Comparison of ENCODE assay signal across 18 mouse cellular contexts in genomic region chr10:39449179-39449578, GRCm38 (mm10).
DNase-seq lines count a peak whose midpoint lies in the region; ATAC-seq and TF ChIP-seq lines count a peak whose summit lies in the region.
"Had no signal": no experiment of that assay in that cellular context is flagged by ENCODE, and none has a peak within 500 bp of the region (broad histone marks: within the 10 kb centered on the region; RNA-seq: fewer than 3 reads in every experiment).

No protein-coding gene starts in this region.

- no peaks in the 10 kb centered on the region for H3K9me3 ChIP-seq in lung, embryonic 15.5 days
- no peaks in the 10 kb centered on the region for H3K9me3 ChIP-seq in intestine, embryonic 14.5 days (ENCODE audit: control insufficient read depth, low read length)
- H3K9me3 ChIP-seq: embryonic facial prominence, embryonic 13.5 days had no signal

- no peak overlapping the region for H3K4me3 ChIP-seq in lung, embryonic 15.5 days
- no peak overlapping the region for H3K4me3 ChIP-seq in lung, adult 2 months (replicated peaks; ENCODE audit: extremely low read depth, low read depth, low read length)
- no peak overlapping the region for H3K4me3 ChIP-seq in intestine, embryonic 14.5 days (ENCODE audit: low read depth, low read length)
- H3K4me3 ChIP-seq in gastrocnemius, adult 2 months, result no peak overlapping the region
- H3K4me3 ChIP-seq: embryonic facial prominence, embryonic 13.5 days had no signal

- H3K27ac ChIP-seq in lung, embryonic 15.5 days, result 0 out of 2 replicates have a peak overlapping the region, but pooled peaks have one; percentile 15
- H3K27ac ChIP-seq in intestine, embryonic 14.5 days (ENCODE audit: low read depth), result no peak overlapping the region
- no peak overlapping the region for H3K27ac ChIP-seq in gastrocnemius, adult 2 months
- H3K27ac ChIP-seq: embryonic facial prominence, embryonic 13.5 days; liver, embryonic 14.5 days had no signal

- DNase-seq in heart, adult 11 months, result peak; percentile 93
- no peak for DNase-seq in heart, postnatal 36 days
- DNase-seq in lung, adult 2 months, result no peak
- peak; percentile 23 for DNase-seq in 3T3-L1 (ENCODE audit: low read depth, low spot score)
- no peak for DNase-seq in intestine, embryonic 14.5 days (ENCODE audit: low spot score)
- DNase-seq in ovary, adult 18-20 months (ENCODE audit: low spot score), result no peak
- no peak for DNase-seq in gastrocnemius, adult 2 months
- DNase-seq: cerebellum, adult 9-10 months; gastrocnemius, postnatal 10 days; heart, postnatal 14 days; kidney, adult 9 months; right cerebral cortex, postnatal 25 days; thymus, postnatal 14 days had no signal

- no peak for TF ChIP-seq CTCF in lung, adult 2 months (IDR thresholded peaks at IDR 0.05; ENCODE audit: insufficient read depth, low read length)
- no peak for TF ChIP-seq CTCF in gastrocnemius, adult 2 months (IDR thresholded peaks at IDR 0.05)

- no peak for TF ChIP-seq POLR2A in lung, adult 2 months (IDR thresholded peaks at IDR 0.05; ENCODE audit: borderline replicate concordance, extremely low read depth, low read depth, low read length)

- H3K27me3 ChIP-seq in lung, embryonic 15.5 days, result no peaks in the 10 kb centered on the region
- H3K27me3 ChIP-seq in intestine, embryonic 14.5 days (replicated peaks; ENCODE audit: control insufficient read depth, insufficient read depth, low read length), result no peaks in the 10 kb centered on the region
- H3K27me3 ChIP-seq: embryonic facial prominence, embryonic 13.5 days had no signal

- WGBS in lung, embryonic 15.5 days, result 39% methylated on average over 4 of the region's 4 CpGs
- 44% methylated on average over 4 of the region's 4 CpGs for WGBS in lung, adult 2 months
- 51% methylated on average over 4 of the region's 4 CpGs for WGBS in intestine, embryonic 14.5 days

- intact Hi-C loops in heart, postnatal 36 days (cut with DNase I), result loop anchor here (2.0 to 5.0 kb wide), 3 partner anchors 78 to 277 kb away; no protein-coding TSS in a partner anchor
- intact Hi-C loops in gastrocnemius, adult 2 months (cut with DNase I), result no loop called here

- H3K9ac ChIP-seq in lung, embryonic 15.5 days, result no peak overlapping the region
- H3K9ac ChIP-seq in intestine, embryonic 14.5 days (ENCODE audit: low read length), result no peak overlapping the region
- H3K9ac ChIP-seq: embryonic facial prominence, embryonic 13.5 days; liver, embryonic 14.5 days had no signal

- H3K4me2 ChIP-seq in lung, embryonic 15.5 days, result no peak overlapping the region
- no peak overlapping the region for H3K4me2 ChIP-seq in intestine, embryonic 14.5 days (ENCODE audit: low read length)
- H3K4me2 ChIP-seq: embryonic facial prominence, embryonic 13.5 days had no signal

- ATAC-seq in lung, embryonic 15.5 days (ENCODE audit: borderline replicate concordance, extremely low read depth, low FRiP score, low TSS enrichment), result no peak
- peak; percentile 52 for ATAC-seq in intestine, embryonic 14.5 days (replicated peaks; ENCODE audit: low FRiP score, low TSS enrichment, low read depth)
- ATAC-seq: activated CD4-positive, CD25-positive, alpha-beta regulatory T cell, adult 4 months; forebrain, embryonic 14.5 days had no signal

- no peaks in the 10 kb centered on the region for H3K36me3 ChIP-seq in lung, embryonic 15.5 days
- no peaks in the 10 kb centered on the region for H3K36me3 ChIP-seq in intestine, embryonic 14.5 days (ENCODE audit: control insufficient read depth, insufficient read depth, low read length)
- H3K36me3 ChIP-seq: embryonic facial prominence, embryonic 13.5 days had no signal

- peaks cover 17% of the 10 kb centered on the region for H3K4me1 ChIP-seq in lung, embryonic 15.5 days
- H3K4me1 ChIP-seq in lung, adult 2 months (ENCODE audit: control insufficient read depth, insufficient read depth, low read length), result peaks cover 13% of the 10 kb centered on the region
- peaks cover 21% of the 10 kb centered on the region for H3K4me1 ChIP-seq in intestine, embryonic 14.5 days (replicated peaks; ENCODE audit: control insufficient read depth, insufficient read depth, low read length)

Comparison
In these comparisons a context has a peak if more than half of its experiments do, and no peak if none do; other contexts are left out.
1. DNase-seq: peak in heart, adult 11 months (single experiment) and 3T3-L1 (single experiment); none in heart, postnatal 36 days (0 of 2), lung, adult 2 months (single experiment), intestine, embryonic 14.5 days (single experiment), ovary, adult 18-20 months (single experiment) and gastrocnemius, adult 2 months (single experiment).